Mouse (Mus musculus) embryonic stem cell, embryonic (primary cell): Measurements from ENCODE around the gene Fam71e2.

Experiments
- CTCF ChIA-PET, 4 experiments: fragments of 300-600 bp in 2 of 4; fragments of 350-600 bp in 2 of 4; sonication (Branson Sonifier 250); formaldehyde crosslinking; loops; one replicate each; lab custom pipeline; 2022; ENCODE audit warnings: inconsistent platforms in 2 of 4; lab: Charles Lee
- POLR2A ChIA-PET, 4 experiments: fragments of 300-600 bp in 2 of 4; fragments of 350-600 bp in 2 of 4; sonication (Branson Sonifier 250); formaldehyde crosslinking; loops; one replicate each; lab custom pipeline; 2022; ENCODE audit warnings: antibody characterized with exemption in 4 of 4, inconsistent platforms in 1 of 4; lab: Charles Lee

The Fam71e2 gene

DNA sequence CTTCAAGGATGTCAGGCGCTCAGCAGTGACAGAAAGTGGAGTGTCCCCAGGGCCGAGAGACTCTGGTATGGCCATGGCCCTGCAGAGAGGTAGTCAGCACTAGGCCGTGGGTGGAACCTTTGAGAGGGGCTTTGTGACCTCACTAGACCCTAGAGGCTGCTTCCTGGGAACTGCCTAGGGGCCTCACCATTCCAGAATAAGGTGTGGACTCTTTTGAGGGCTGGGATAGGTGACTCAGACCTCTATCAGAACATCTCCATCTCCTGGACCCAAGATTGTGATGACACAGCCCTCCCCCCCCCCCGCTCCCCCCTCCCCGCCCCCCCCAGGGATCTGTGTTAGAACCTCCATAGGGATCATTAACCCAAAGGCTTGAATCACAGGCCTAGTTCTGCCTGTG lies at the start of gene Fam71e2:
TSS of gene Fam71e2 (minus strand) at position 101 of the 400 bp plus-strand sequence.
- ChIA-PET POLR2A (interaction anchor here (0.8 to 10.9 kb wide), 10 partner anchors 17 to 41 kb away, joined by 3 to 152 read pairs (median 5); partner anchors contain the start of genes Rpl28 (in 4 of the 4), Cox6b2 (in 2 of the 4) and Ube2s (in 1 of the 4)), CTCF (no interaction called here)

DNA sequence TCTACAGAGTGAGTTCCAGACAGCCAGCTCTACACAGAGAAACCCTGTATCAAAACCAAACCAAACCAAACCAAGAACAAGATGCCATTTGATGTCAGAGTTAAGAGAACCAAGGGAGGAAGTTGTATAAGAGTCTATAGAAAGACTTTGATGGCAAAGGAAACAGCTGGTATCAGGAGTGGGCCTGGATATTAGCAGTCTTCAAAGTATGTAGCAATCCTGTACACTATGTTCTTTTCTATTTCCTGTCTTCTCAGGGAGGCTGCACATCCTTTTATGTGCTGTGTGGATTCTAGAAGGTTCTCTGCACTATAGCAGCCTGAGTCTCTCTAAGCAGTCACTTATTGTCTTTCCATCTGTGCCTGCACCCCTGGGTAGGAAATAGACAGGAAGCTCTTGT lies 45.5 kb upstream of the Fam71e2 start:
- ChIA-PET POLR2A (interaction anchor here in 3 of 4 experiments (0.6 to 23.6 kb wide), 19 partner anchors 8 to 1576 kb away, joined by 3 to 989 read pairs (median 5); partner anchors contain the start of genes Rpl28 (in 2 of the 3), Fiz1 (in 1 of the 3), Gm44973 (in 1 of the 3) and Kmt5c (in 1 of the 3)), CTCF (interaction anchor here in 1 of 4 experiments (1.5 kb wide), 1 partner anchor 124 kb away, joined by 3 read pairs; no protein-coding TSS in a partner anchor)

DNA sequence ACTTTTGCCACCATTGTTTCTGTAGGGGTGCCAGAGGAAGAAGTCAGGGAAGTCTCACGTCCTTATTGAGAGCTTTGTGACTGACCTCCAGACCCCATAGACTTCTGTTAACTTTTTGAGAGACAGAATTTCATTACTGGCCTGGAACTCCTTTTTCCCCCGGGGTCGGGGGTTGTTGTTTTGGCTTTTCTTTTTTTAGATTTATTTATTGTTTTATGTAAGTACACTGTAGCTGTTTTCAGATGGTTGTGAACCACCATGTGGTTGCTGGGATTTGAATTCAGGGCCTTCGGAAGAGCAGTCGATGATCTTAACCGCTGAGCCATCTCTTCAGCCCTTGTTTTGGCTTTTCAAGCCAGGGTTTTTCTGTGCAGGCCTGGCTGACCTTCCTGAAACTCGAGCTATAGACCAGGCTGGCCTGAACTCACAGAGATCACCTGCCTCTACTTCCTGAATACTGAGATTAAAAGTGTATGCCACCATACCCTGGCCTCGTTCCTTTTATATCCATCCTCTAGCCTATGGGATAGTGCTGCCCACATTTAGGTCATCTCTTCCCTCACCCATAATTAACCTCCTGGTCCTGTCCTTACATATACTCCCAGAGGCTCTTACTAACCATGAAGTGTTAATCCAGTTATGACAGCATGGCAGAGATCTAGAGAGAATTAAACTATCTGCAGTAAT lies 42.1 kb upstream of the Fam71e2 start:
- ChIA-PET POLR2A (interaction anchor here (0.6 to 23.6 kb wide), 318 partner anchors 7 to 1916 kb away, joined by 3 to 989 read pairs (median 6); partner anchors contain the start of genes Rpl28 (in 4 of the 4), Cox6b2 (in 3 of the 4), Dnaaf3 (in 3 of the 4) and Fiz1 (in 3 of the 4)), CTCF (interaction anchor here in 2 of 4 experiments (0.6 to 1.8 kb wide), 13 partner anchors 9 to 305 kb away, joined by 3 to 10 read pairs (median 5); partner anchors contain the start of genes Cox6b2 (in 1 of the 2), Rpl28 (in 1 of the 2) and Sbk2 (in 1 of the 2))

- ChIA-PET CTCF (interaction anchor here in 2 of 4 experiments (0.5 to 1.8 kb wide), 14 partner anchors 10 to 1343 kb away, joined by 3 to 10 read pairs (median 4); partner anchors contain the start of genes Cox6b2 (in 1 of the 2), Rpl28 (in 1 of the 2), Sbk2 (in 1 of the 2) and Zfp787 (in 1 of the 2)), POLR2A (interaction anchor here (0.5 to 23.6 kb wide), 337 partner anchors 8 to 1964 kb away, joined by 3 to 989 read pairs (median 5); partner anchors contain the start of genes Rpl28 (in 4 of the 4), Cox6b2 (in 3 of the 4), Dnaaf3 (in 3 of the 4) and Fiz1 (in 3 of the 4))
These were observed 41.4 kb upstream of the Fam71e2 start, which contains the start of gene Ube2s for GRCm38 (mm10) chr7:4812303-4813104. Ube2s (minus strand) TSS chr7:4812590.

DNA sequence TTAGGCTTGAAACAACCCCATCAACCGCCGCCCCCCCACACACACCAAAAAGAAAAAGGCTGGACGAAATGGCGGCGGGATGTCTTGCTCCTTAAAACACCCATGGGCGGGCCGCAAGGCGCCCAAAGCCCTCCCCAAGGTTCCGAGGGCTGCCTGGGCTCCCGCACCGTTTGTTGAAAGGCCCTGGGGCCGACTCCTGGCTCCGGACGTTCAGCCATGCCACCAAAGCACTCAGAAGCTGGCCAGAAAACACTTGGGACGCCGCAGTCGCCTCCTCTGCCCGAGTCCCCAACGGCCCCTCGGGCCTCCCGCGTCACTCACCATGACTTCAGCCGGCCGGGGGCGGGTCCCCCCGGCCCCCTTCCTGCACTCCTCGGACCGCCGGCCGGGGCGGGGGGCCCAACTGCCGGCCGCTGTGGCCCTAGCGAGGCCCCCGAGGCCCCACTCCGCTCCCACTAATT lies 40.8 kb upstream of the Fam71e2 start:
- CTCF ChIA-PET = interaction anchor here in 1 of 4 experiments (1.1 to 1.8 kb wide), 4 partner anchors 100 to 304 kb away, joined by 4 to 9 read pairs (median 7); no protein-coding TSS in a partner anchor
- POLR2A ChIA-PET = interaction anchor here (0.6 to 25.1 kb wide), 202 partner anchors 2 to 1964 kb away, joined by 3 to 989 read pairs (median 8); partner anchors contain the start of genes Cox6b2 (in 3 of the 4), Hspbp1 (in 3 of the 4), Isoc2a (in 3 of the 4) and Kmt5c (in 3 of the 4)

- CTCF ChIA-PET = interaction anchor here in 1 of 4 experiments (0.9 kb wide), 1 partner anchor 89 kb away, joined by 5 read pairs; no protein-coding TSS in a partner anchor
- POLR2A ChIA-PET = interaction anchor here (0.7 to 25.1 kb wide), 83 partner anchors 2 to 674 kb away, joined by 3 to 989 read pairs (median 19); partner anchors contain the start of genes Rpl28 (in 4 of the 4), Isoc2a (in 3 of the 4), Kmt5c (in 3 of the 4) and Shisa7 (in 3 of the 4)
These were observed 40.0 kb upstream of the Fam71e2 start for GRCm38 (mm10) chr7:4811131-4811530.

DNA sequence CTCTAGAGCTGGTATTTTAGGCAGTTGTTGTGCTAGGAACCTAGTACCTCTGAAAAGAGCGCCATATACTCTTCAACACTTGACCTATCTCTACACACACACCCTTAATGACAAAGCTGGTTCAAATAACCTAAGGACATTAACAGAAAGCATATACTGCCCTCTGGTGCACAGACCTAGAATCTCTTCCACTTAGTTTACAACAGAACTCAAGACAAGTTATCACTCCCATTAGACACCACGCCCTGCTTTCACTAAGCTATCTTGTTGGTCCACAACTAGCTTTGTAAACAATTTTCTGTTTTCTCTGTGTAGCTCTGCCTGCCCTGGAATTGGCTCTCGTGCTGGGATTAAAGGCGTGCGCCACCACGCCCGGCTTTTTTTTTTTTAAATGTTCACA lies 35.6 kb upstream of the Fam71e2 start:
- ChIA-PET POLR2A (interaction anchor here (0.5 to 25.1 kb wide), 91 partner anchors 3 to 670 kb away, joined by 3 to 989 read pairs (median 4); partner anchors contain the start of genes Rpl28 (in 4 of the 4), Isoc2a (in 3 of the 4), Cox6b2 (in 2 of the 4) and Hspbp1 (in 2 of the 4)), CTCF (interaction anchor here (0.5 to 1.8 kb wide), 37 partner anchors 11 to 362 kb away, joined by 3 to 12 read pairs (median 3); partner anchors contain the start of genes Cox6b2 (in 1 of the 4), Hspbp1 (in 1 of the 4), Isoc2a (in 1 of the 4) and Kmt5c (in 1 of the 4))

GRCm38 (mm10) chr7:4802247-4802646 lies 31.1 kb upstream of the Fam71e2 start:
- POLR2A ChIA-PET = interaction anchor here (0.6 to 25.1 kb wide), 28 partner anchors 3 to 270 kb away, joined by 3 to 989 read pairs (median 4); partner anchors contain the start of genes Rpl28 (in 3 of the 4), Ube2s (in 3 of the 4), Cox6b2 (in 2 of the 4) and Tmem238 (in 2 of the 4)
- CTCF ChIA-PET = interaction anchor here in 1 of 4 experiments (0.6 kb wide), 1 partner anchor 287 kb away, joined by 4 read pairs; no protein-coding TSS in a partner anchor

- POLR2A ChIA-PET = interaction anchor here (0.5 to 25.1 kb wide), 82 partner anchors 8 to 1151 kb away, joined by 3 to 989 read pairs (median 5); partner anchors contain the start of genes Ube2s (in 4 of the 4), Cox6b2 (in 3 of the 4), Hspbp1 (in 3 of the 4) and Il11 (in 2 of the 4)
- CTCF ChIA-PET = interaction anchor here (0.6 to 2.0 kb wide), 15 partner anchors 11 to 230 kb away, joined by 3 to 10 read pairs (median 3); partner anchors contain the start of gene Kmt5c (in 1 of the 4)
These were observed 24.8 kb upstream of the Fam71e2 start for GRCm38 (mm10) chr7:4795767-4796433.

- ChIA-PET CTCF (interaction anchor here in 2 of 4 experiments (0.5 to 2.0 kb wide), 5 partner anchors 12 to 72 kb away, joined by 3 to 10 read pairs (median 4); partner anchors contain the start of genes Cox6b2 (in 1 of the 2) and Kmt5c (in 1 of the 2)), POLR2A (interaction anchor here (0.6 to 25.1 kb wide), 61 partner anchors 10 to 316 kb away, joined by 3 to 989 read pairs (median 4); partner anchors contain the start of genes Cox6b2 (in 4 of the 4), Kmt5c (in 3 of the 4), Ube2s (in 3 of the 4) and Hspbp1 (in 2 of the 4))
These were observed 23.6 kb upstream of the Fam71e2 start for GRCm38 (mm10) chr7:4794631-4795168.

GRCm38 (mm10) chr7:4793674-4794073 lies 22.6 kb upstream of the Fam71e2 start:
- POLR2A ChIA-PET = interaction anchor here (0.5 to 25.1 kb wide), 79 partner anchors 10 to 322 kb away, joined by 3 to 989 read pairs (median 9); partner anchors contain the start of genes Cox6b2 (in 4 of the 4), Kmt5c (in 3 of the 4), Ube2s (in 3 of the 4) and Hspbp1 (in 2 of the 4)
- CTCF ChIA-PET = interaction anchor here in 2 of 4 experiments (0.6 to 1.4 kb wide), 6 partner anchors 13 to 284 kb away, joined by 3 to 5 read pairs (median 4); partner anchors contain the start of gene Cox6b2 (in 1 of the 2)

- ChIA-PET POLR2A (interaction anchor here (0.5 to 25.1 kb wide), 238 partner anchors 10 to 1569 kb away, joined by 3 to 989 read pairs (median 5); partner anchors contain the start of genes Cox6b2 (in 4 of the 4), Fam71e2 (in 4 of the 4), Tmem190 (in 4 of the 4) and Ube2s (in 4 of the 4)), CTCF (interaction anchor here in 3 of 4 experiments (0.5 to 1.3 kb wide), 17 partner anchors 13 to 1532 kb away, joined by 3 to 8 read pairs (median 3); partner anchors contain the start of genes Cnot3 (in 1 of the 3), Cox6b2 (in 1 of the 3) and Kmt5c (in 1 of the 3))
These were observed 22.1 kb upstream of the Fam71e2 start for GRCm38 (mm10) chr7:4793248-4793647.

GRCm38 (mm10) chr7:4792278-4793212 lies 21.4 kb upstream of the Fam71e2 start, which contains the start of gene Rpl28:
Rpl28 (plus strand) TSS chr7:4792874.
- ChIA-PET POLR2A (interaction anchor here (0.5 to 25.1 kb wide), 265 partner anchors 9 to 1570 kb away, joined by 3 to 989 read pairs (median 5); partner anchors contain the start of genes Cox6b2 (in 4 of the 4), Fam71e2 (in 4 of the 4), Tmem190 (in 4 of the 4) and Ube2s (in 4 of the 4)), CTCF (interaction anchor here (0.5 to 1.3 kb wide), 21 partner anchors 14 to 1531 kb away, joined by 3 to 8 read pairs (median 3); partner anchors contain the start of genes Cnot3 (in 1 of the 4), Cox6b2 (in 1 of the 4) and Kmt5c (in 1 of the 4))
